Mouse (Mus musculus): ENCODE results near the gene Plxnc1.

GRCm38 (mm10) chr10:94909789-94910188 lies 34.8 kb downstream of the Plxnc1 start:
- TF ChIP-seq EP300 (IDR thresholded peaks at IDR 0.05; ENCODE audit: low read length): no peak
- TF ChIP-seq POLR2A (IDR thresholded peaks at IDR 0.05; ENCODE audit: low read depth, low read length): no peak
- TF ChIP-seq NELFE (IDR thresholded peaks at IDR 0.05; ENCODE audit: low read depth, low read length): no peak
- TF ChIP-seq CTCF (conservative IDR thresholded peaks at IDR 0.05 in 1 of 2, IDR thresholded peaks at IDR 0.05 in 1 of 2; ENCODE audit: low read depth in 2 of 2, low read length in 2 of 2): no peak
- TF ChIP-seq USF1 (IDR thresholded peaks at IDR 0.05; ENCODE audit: low read depth, low read length): no peak
- TF ChIP-seq ZMIZ1 (IDR thresholded peaks at IDR 0.05; ENCODE audit: low read depth, low read length): no peak
- TF ChIP-seq JUND (conservative IDR thresholded peaks at IDR 0.05; ENCODE audit: low read depth, low read length): no peak
- TF ChIP-seq NRF1 (IDR thresholded peaks at IDR 0.05; ENCODE audit: low read depth, low read length): no peak
- no peak for TF ChIP-seq TCF12 (IDR thresholded peaks at IDR 0.05; ENCODE audit: low read depth, low read length)
- no peak for TF ChIP-seq E2F4 (IDR thresholded peaks at IDR 0.05; ENCODE audit: insufficient replicate concordance, low read depth, low read length)
- no peak for TF ChIP-seq CHD2 (IDR thresholded peaks at IDR 0.05; ENCODE audit: low read length)
- no peak for TF ChIP-seq ZC3H11A (IDR thresholded peaks at IDR 0.05; ENCODE audit: low read depth, low read length)
- no peak for TF ChIP-seq TBP (conservative IDR thresholded peaks at IDR 0.05; ENCODE audit: low read depth, low read length)
- no peak for TF ChIP-seq SMC3 (IDR thresholded peaks at IDR 0.05; ENCODE audit: low read depth, low read length)

Measured in CH12.LX (cell line).